ENCODE assay signal across 7 mouse cellular contexts in genomic region chr16:91314114-91314775, GRCm38 (mm10). TPM values are rescaled to one million over a fixed set of nuclear protein-coding genes. Genes with fewer than 3 reads are reported as not detected.
A peak's percentile ranks its signal among the peaks of the same experiment; 100 is the strongest.
DNase-seq lines count a peak whose midpoint lies in the region; ATAC-seq and TF ChIP-seq lines count a peak whose summit lies in the region.

No protein-coding gene starts in this region.

- no peaks in the 10 kb centered on the region for H3K4me1 ChIP-seq in intestine, postnatal 0 days (replicated peaks; ENCODE audit: control insufficient read depth, insufficient read depth, low read length)
- peaks cover 20% of the 10 kb centered on the region for H3K4me1 ChIP-seq in midbrain, embryonic 11.5 days (ENCODE audit: control insufficient read depth, insufficient read depth, low read length)
- no peaks in the 10 kb centered on the region for H3K4me1 ChIP-seq in small intestine, adult 2 months (ENCODE audit: control insufficient read depth, insufficient read depth, insufficient read length, low read length)

- no peak overlapping the region for H3K4me3 ChIP-seq in intestine, postnatal 0 days (ENCODE audit: low read depth, low read length)
- no peak overlapping the region for H3K4me3 ChIP-seq in midbrain, embryonic 11.5 days (ENCODE audit: low read depth, low read length)
- H3K4me3 ChIP-seq in small intestine, adult 2 months (ENCODE audit: low read depth, low read length): peak overlapping the region; percentile 20; the same call in 1 of the 2 replicates

- H3K27me3 ChIP-seq in intestine, postnatal 0 days (replicated peaks; ENCODE audit: control insufficient read depth, insufficient read depth, low read length): peaks cover 6% of the 10 kb centered on the region; the same call in 1 of the 2 replicates
- H3K27me3 ChIP-seq in midbrain, embryonic 11.5 days (ENCODE audit: control insufficient read depth, insufficient read depth, low read length): peaks cover 15% of the 10 kb centered on the region; the same call in 1 of the 2 replicates
- H3K27me3 ChIP-seq in small intestine, adult 2 months (ENCODE audit: control insufficient read depth, insufficient read depth, low read length): no peaks in the 10 kb centered on the region

- peak; percentile 36; the same call in 1 of the 2 replicates for ATAC-seq in intestine, postnatal 0 days
- ATAC-seq in midbrain, embryonic 11.5 days (ENCODE audit: low FRiP score): peak; percentile 68

- TF ChIP-seq POLR2A in small intestine, adult 2 months (IDR thresholded peaks at IDR 0.05; ENCODE audit: low read depth, low read length): no peak

- intact Hi-C loops in left cerebral cortex, postnatal 25 days (cut with DNase I): loop anchor here (2.0 to 10.0 kb wide), 3 partner anchors 91 to 229 kb away; no protein-coding TSS in a partner anchor

- TF ChIP-seq CTCF in intestine, postnatal 0 days (IDR thresholded peaks at IDR 0.05; ENCODE audit: low read depth): peak; percentile 81
- TF ChIP-seq CTCF in small intestine, adult 2 months (IDR thresholded peaks at IDR 0.05; ENCODE audit: extremely low read depth, insufficient read length, insufficient replicate concordance, low read depth, low read length): peak; percentile 74; the same call in 1 of the 2 replicates

- DNase-seq in adrenal gland, postnatal 10 days: peak; percentile 85
- peak; percentile 90 for DNase-seq in embryo, embryonic 11 days
- DNase-seq in gastrocnemius, postnatal 25 days: peak; percentile 32
- peak; percentile 57 to 82 for DNase-seq in left cerebral cortex, postnatal 25 days (ENCODE audit: low spot score in 2 of 2)
- DNase-seq in midbrain, embryonic 11.5 days (ENCODE audit: low spot score, missing footprints): peak; percentile 96

- peak overlapping the region; percentile 35 for H3K4me2 ChIP-seq in intestine, postnatal 0 days (replicated peaks; ENCODE audit: low read depth)
- no peak overlapping the region for H3K4me2 ChIP-seq in midbrain, embryonic 11.5 days

- no peaks in the 10 kb centered on the region for H3K9me3 ChIP-seq in intestine, postnatal 0 days (ENCODE audit: control insufficient read depth)
- no peaks in the 10 kb centered on the region for H3K9me3 ChIP-seq in midbrain, embryonic 11.5 days (ENCODE audit: control insufficient read depth, low read length)

- no peak overlapping the region for H3K9ac ChIP-seq in intestine, postnatal 0 days (ENCODE audit: low read depth, low read length)
- no peak overlapping the region for H3K9ac ChIP-seq in midbrain, embryonic 11.5 days (ENCODE audit: low read length)

- 6% methylated on average over 19 of the region's 19 CpGs for WGBS in intestine, postnatal 0 days
- 7% methylated on average over 19 of the region's 19 CpGs for WGBS in midbrain, embryonic 11.5 days
- WGBS in small intestine, adult 2 months: 7% methylated on average over 19 of the region's 19 CpGs

- H3K36me3 ChIP-seq in intestine, postnatal 0 days (ENCODE audit: control insufficient read depth, insufficient read depth): no peaks in the 10 kb centered on the region
- no peaks in the 10 kb centered on the region for H3K36me3 ChIP-seq in midbrain, embryonic 11.5 days (ENCODE audit: control insufficient read depth, insufficient read depth, low read length)
- H3K36me3 ChIP-seq in small intestine, adult 2 months (ENCODE audit: control insufficient read depth, insufficient read depth, low read length): no peaks in the 10 kb centered on the region

- H3K27ac ChIP-seq in intestine, postnatal 0 days (ENCODE audit: low read depth, low read length): no peak overlapping the region
- H3K27ac ChIP-seq in midbrain, embryonic 11.5 days (ENCODE audit: low read depth, low read length): no peak overlapping the region
- H3K27ac ChIP-seq in small intestine, adult 2 months (ENCODE audit: insufficient read depth, low read depth, low read length): no peak overlapping the region

RNA-seq across cellular contexts. Expression of gene Olig1, which starts 44.7 kb away (rescaled TPM):
- 1 to 10 TPM in 1 of 2 experiments, under 1 TPM in 1; 0.75 to 1.6 TPM for total RNA-seq in adrenal gland, postnatal 10 days (2021)
- total RNA-seq in gastrocnemius, postnatal 25 days (2021): not detected
- polyA plus RNA-seq in intestine, postnatal 0 days (2015; fragmentation: Nextera tagmentation; extraction: Ambion mirVana): not detected in 2 replicates
- 100 to 1,000 TPM; 108 to 112 TPM for total RNA-seq in left cerebral cortex, postnatal 25 days (2021)
- polyA plus RNA-seq in midbrain, embryonic 11.5 days (2014; fragmentation: Nextera tagmentation; extraction: Ambion mirVana): 2.8 and 3.2 TPM in 2 replicates
- 0.09 TPM in 1 of 2 replicates, not detected in the other for polyA plus RNA-seq in small intestine, adult 2 months (2012; rRNA removed)

RNA-seq across cellular contexts. Expression of gene Ifnar2, which starts 58.3 kb away (rescaled TPM):
- 10 to 100 TPM; 78.4 TPM for total RNA-seq in adrenal gland, postnatal 10 days (2021)
- 1 to 10 TPM; 7.1 to 10.0 TPM for total RNA-seq in gastrocnemius, postnatal 25 days (2021)
- 68.4 and 75.5 TPM in 2 replicates for polyA plus RNA-seq in intestine, postnatal 0 days (2015; fragmentation: Nextera tagmentation; extraction: Ambion mirVana)
- 10 to 100 TPM; 20.5 to 20.6 TPM for total RNA-seq in left cerebral cortex, postnatal 25 days (2021)
- 32.6 and 32.7 TPM in 2 replicates for polyA plus RNA-seq in midbrain, embryonic 11.5 days (2014; fragmentation: Nextera tagmentation; extraction: Ambion mirVana)
- 12.6 and 25.3 TPM in 2 replicates for polyA plus RNA-seq in small intestine, adult 2 months (2012; rRNA removed)

Comparison
In these comparisons a context has a peak if more than half of its experiments do, and no peak if none do; other contexts are left out.
1. DNase-seq: peak in every context shown above with its lines; median percentile 96 in midbrain, embryonic 11.5 days; 90 in embryo, embryonic 11 days; 85 in adrenal gland, postnatal 10 days; 70 in left cerebral cortex, postnatal 25 days; 32 in gastrocnemius, postnatal 25 days.
2. RNA of gene Olig1, which starts 44.7 kb away (total RNA-seq): 108 to 112 TPM in left cerebral cortex, postnatal 25 days; 0.75 to 1.6 TPM in adrenal gland, postnatal 10 days and not detected in gastrocnemius, postnatal 25 days; every median in the first group is over 10 times any median in the second.